Mouse (Mus musculus) heart, postnatal 0 days (tissue): ENCODE measurements around the gene Npcd.

Source experiments
- CTCF ChIP-seq: IDR thresholded peaks from 2 replicates; pipeline ENCODE4 v1.5.1; 2016; ENCODE audit warnings: antibody characterized with exemption, control low read depth, low read depth
- EP300 ChIP-seq: IDR thresholded peaks from 2 replicates; pipeline ENCODE4 v1.6.1; 2016; ENCODE audit warnings: antibody characterized with exemption, low read depth

DNA sequence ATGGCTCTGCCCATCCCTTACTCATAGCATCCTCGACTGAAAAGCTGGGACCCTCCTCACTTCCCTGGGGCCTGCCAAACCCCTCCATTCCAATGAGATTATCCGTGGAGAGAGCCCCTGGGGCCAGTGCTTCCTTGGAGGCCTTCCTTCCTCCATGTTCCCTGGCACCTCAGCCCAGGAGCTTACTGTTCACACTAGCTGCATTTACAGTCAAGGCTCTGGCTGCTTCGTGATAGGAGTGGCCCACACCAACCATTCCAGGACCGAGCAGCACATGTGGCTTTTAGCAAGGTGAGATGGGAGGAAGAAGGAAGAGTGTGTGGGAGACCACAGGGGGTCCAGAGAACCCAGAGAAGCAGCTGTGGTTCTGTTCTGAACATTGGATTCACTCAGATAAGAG lies 80.2 kb downstream of the Npcd start:
- no peak for TF ChIP-seq CTCF
- TF ChIP-seq EP300 = no peak
